Mouse (Mus musculus): Measurements from ENCODE around the gene Tmem233.

The Tmem233 gene

GRCm38 (mm10) chr5:116003154-116003553, 79.9 kb downstream of the Tmem233 start:
- DNase-seq, result no peak

GRCm38 (mm10) chr5:115997376-115997775, 85.7 kb downstream of the Tmem233 start:
- DNase-seq, result no peak

GRCm38 (mm10) chr5:115994101-115994500, 88.9 kb downstream of the Tmem233 start:
- DNase-seq, result peak; percentile 56 to 78

DNA sequence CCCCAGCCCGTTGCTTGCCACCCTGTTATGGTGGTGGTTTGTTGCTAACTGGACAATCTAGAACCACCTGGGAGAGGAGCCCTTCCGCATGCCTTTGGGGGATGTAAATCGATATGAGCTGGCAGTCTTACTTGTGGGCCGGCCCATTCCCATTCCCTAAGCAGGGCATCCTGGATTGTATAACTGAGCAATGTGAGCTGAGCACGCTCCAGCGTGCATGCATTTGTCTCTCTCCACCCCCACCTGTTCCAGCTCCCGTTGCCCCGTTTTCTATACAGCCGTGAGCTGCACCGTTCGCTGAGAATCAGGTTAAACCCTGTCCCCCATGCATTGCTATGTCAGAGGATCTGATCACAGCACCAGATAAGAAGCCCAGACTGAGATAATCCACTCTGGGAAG, 91.3 kb downstream of the Tmem233 start:
- no peak for DNase-seq
